Mouse (Mus musculus) right cerebral cortex, postnatal 4 days (tissue): ENCODE results near the gene Sf3b1.
A peak's percentile ranks its signal among the peaks of the same experiment; 100 is the strongest.
"Not testable (repeated sequence)": the region's sequence is repeated elsewhere in the genome, so short reads cannot be mapped to it uniquely, and the experiment has no call there.

ENCODE experiments used
- DNase-seq: peaks from one replicate; pipeline ENCODE4 v3.0.0-alpha.2; 2022

Sf3b1 gene

DNA sequence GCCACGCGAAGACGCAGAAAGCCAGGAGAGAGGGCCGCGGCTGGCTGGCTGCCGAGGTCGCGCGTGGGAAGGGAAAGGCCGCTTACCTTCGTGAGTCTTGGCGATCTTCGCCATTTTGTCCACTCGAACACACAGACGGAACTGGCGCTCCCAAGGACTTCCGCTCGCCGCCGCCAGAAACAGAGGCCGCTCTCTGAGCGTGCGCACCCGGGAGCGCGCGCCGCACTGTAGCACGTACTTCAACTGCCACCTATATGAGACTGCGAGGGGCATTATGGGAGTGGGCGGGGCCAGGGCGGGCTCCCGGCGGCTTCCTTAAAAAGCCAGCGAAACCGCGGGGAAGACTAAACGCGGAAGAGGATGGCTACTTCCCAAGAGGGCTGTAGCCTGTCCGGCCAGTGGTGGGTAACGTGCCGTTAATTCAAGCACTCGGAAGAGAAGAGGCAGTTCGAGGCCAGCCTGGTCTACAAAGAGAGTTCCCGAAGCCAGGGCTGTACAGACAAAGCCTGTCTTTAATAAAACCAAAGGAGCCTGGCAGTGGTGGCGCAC lies at the start of gene Sf3b1:
TSS of gene Sf3b1 (minus strand) at position 229 of the 549 bp plus-strand sequence.
- peak; percentile 94 for DNase-seq

DNA sequence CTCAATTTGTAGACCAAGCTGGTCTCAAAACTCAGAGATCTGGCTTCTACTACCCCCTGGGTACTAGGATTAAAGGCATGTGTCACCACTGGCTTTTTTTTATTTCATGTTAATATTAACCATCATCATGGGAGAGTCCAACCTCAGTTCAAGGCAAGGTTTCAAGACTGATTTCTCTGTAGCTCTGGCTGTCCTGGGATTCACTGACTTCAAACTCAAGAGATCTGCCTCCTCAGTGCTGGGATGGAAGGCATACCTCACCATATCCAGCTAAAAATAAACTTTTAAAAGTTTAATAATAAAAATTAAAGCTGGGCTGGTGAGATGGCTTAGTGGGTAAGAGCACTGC lies 49.1 kb upstream of the Sf3b1 start:
- no peak for DNase-seq

GRCm38 (mm10) chr1:55075652-55076394 lies 48.5 kb upstream of the Sf3b1 start:
- DNase-seq: no peak

GRCm38 (mm10) chr1:55074757-55075156 lies 47.5 kb upstream of the Sf3b1 start:
- no peak for DNase-seq

GRCm38 (mm10) chr1:55072328-55072727 lies 45.0 kb upstream of the Sf3b1 start:
- DNase-seq: not testable (repeated sequence)

- DNase-seq: no peak
Measured at GRCm38 (mm10) chr1:55061772-55062171, 34.5 kb upstream of the Sf3b1 start.

GRCm38 (mm10) chr1:55061099-55061498 lies 33.8 kb upstream of the Sf3b1 start:
- DNase-seq: no peak

DNA sequence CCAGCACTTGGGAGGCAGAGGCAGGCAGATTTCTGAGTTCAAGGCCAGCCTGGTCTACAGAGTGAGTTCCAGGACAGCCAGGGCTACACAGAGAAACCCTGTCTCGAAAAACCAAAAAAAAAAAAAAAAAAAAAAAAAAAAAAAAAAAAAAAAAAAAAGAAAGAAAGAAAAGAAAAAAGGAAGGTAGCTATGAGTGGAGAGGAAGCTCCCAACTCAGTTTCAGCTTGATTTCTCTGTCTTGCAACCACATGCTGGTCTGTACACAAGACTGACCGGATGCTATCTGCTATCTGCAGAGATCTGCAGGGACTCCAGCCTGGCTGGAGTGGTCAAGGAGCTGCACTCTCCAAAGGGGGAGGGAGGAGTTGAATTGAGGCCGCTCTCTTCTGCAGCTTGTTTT lies 31.1 kb upstream of the Sf3b1 start:
- not testable (repeated sequence) for DNase-seq

- DNase-seq: no peak
Measured at GRCm38 (mm10) chr1:55055322-55056115, 28.2 kb upstream of the Sf3b1 start.

DNA sequence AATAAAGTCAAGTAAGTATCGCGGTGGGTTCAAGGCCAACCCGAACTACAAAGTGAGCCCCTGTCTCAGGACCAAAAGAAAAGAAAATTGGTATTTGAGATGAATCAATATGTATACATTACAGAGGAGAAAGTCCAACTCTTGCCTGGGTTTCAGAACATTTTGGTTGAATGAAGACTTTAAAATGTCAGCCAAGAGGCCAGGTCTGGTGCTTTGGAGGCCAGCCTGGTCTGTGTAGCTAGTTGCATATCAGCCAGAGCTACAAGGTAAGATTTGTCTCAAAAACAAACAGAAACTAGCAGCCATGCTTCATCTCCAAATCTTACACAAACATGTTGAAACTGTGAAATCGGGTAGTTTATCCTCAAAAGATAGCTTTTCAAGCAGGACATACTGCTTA lies 26.3 kb upstream of the Sf3b1 start:
- DNase-seq: no peak

GRCm38 (mm10) chr1:55053005-55053404 lies 25.7 kb upstream of the Sf3b1 start:
- DNase-seq: no peak

DNA sequence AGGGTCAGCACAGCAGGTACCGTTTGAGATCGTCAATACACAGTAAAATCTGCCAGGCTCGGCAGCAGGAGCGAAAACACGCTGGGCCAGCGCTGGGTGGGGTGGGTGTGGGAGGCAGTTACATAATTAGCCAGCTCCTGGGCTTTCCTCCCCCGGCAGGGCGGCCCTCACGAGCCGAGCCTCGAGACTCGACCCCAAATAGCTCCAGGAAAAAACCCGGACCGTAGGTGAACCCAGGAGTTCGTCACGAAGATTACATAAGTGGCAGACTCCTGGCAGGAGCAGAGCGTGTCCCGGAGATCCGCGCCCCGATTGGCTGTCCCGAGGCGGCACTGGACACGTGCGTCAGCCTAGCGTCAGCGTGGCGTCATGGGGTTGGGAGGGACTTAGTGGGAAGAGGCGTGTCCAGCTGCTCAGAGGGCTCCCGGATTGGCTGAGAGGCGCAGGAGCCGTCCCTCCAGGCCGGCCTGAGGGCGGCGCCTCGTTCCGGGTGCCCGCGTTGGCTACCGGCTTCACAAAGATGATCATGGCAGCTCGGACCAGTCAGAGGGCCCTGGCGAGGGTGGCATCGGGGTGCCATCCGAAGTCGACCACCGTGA lies 25.2 kb upstream of the Sf3b1 start, which contains the start of gene Coq10b:
TSS of gene Coq10b (plus strand) at position 416 of the 599 bp plus-strand sequence.
- peak; percentile 95 for DNase-seq

DNA sequence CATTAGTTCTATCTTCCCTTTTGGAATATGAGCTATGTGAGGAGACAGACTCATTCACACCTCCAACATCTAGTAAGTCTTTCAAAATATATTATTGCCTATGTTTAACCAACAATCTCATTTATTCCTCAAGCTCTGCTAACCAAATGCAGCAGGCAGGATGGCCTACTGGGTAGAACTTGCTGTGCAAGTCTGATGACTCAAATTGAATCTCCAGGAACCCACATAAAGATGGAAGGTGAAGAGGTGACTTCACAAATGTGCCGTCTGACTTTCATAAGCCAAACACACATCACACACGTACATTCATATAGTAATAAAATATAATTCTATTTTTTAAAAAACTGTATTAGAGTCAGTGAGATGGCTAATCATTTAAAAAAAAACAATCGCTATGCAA lies 24.4 kb upstream of the Sf3b1 start:
- DNase-seq: no peak

DNA sequence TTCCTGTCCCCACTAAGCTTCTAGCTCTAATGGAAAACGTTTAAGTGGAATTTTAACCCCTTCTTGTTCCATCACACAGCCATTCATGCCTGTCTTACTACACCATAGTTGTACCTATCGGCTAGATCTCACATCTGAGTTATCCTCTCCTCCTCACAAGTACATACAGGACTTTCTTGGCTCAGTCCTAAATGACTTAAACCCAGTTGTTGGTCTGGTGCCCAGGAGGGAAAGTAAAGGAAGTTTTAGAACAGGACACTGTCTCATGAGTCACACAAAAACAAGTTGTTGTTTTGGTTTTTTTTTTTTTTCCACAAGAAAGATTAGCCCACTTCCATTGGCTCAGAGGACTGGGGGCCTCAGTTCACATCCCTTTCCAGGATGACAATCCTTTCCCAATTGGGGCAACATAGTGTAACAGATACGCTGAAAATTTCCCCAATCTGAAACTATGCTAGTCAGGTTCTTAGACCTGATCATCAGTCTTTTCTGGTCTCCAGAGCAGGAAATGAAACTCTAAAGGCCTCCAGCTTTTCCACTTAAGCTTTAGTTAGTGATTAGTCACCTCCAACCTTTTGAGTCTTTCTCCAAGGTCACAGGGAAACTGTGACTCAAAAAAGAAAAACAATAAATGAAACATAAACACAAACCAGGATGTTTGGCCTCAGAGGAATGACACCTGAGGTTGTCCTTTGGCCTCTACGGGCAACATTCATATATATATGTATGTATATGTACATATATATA lies 21.7 kb upstream of the Sf3b1 start:
- DNase-seq: no peak

- DNase-seq: no peak
Measured at GRCm38 (mm10) chr1:55043164-55043563, 15.9 kb upstream of the Sf3b1 start.

DNA sequence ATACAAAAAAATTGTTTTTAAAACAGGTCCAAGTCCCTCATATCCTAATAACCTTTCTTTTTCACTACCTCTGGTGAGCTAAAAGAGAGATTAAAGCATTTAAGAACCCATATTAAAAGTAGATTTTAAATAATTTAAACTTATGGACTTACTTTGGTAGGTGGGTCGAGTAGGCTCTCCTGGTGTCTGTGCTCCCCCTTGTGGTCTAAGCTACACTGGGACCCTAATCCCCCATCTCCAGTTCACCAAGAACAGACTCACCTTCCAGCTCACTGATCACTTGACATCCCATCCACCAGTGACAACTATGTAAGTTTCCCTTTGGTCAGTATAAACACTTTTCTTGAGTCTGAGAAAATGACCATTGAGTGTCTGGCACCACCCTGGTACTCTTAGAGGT lies 15.0 kb upstream of the Sf3b1 start:
- DNase-seq: no peak

GRCm38 (mm10) chr1:55041691-55042090 lies 14.4 kb upstream of the Sf3b1 start:
- no peak for DNase-seq

- no peak for DNase-seq
Measured at GRCm38 (mm10) chr1:55039944-55040343, 12.7 kb upstream of the Sf3b1 start.

DNA sequence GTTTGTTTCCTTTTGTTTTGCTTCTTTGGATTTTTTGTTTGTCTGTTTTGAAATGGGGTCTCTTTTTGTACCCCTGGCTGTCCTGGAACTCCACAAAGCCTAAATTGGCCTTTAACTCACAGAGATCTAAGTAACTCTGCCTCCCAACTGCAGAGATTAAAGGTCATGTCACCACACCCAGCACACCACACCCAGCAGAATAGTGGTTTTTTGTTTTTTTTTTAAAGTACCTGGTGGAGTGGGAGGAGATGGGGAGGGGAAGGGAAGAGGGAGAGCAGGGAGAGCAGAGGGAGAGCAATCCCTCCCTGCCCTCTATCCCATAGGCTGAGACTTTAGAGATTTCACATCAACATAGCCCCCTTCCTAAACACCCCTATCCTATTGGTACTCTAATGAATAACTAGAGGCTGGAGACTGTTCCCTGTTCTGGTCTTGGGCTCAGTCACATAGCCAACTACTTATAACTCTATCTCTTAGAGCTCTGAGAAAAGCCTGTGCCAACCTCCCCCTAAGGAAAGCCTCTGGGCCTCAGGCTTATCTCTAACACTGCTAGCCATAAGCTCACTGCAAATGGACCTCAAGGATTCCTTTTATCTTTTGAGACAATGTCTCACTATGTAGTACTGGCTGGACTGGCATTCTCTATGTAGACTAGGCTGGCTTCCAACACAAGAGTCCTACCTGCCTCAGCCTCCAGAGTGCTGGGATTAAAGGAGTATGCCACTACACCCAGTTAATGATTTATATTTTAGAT lies 3.9 kb upstream of the Sf3b1 start:
- DNase-seq: no peak

GRCm38 (mm10) chr1:55029446-55029845 lies 2.2 kb upstream of the Sf3b1 start:
- no peak for DNase-seq

DNA sequence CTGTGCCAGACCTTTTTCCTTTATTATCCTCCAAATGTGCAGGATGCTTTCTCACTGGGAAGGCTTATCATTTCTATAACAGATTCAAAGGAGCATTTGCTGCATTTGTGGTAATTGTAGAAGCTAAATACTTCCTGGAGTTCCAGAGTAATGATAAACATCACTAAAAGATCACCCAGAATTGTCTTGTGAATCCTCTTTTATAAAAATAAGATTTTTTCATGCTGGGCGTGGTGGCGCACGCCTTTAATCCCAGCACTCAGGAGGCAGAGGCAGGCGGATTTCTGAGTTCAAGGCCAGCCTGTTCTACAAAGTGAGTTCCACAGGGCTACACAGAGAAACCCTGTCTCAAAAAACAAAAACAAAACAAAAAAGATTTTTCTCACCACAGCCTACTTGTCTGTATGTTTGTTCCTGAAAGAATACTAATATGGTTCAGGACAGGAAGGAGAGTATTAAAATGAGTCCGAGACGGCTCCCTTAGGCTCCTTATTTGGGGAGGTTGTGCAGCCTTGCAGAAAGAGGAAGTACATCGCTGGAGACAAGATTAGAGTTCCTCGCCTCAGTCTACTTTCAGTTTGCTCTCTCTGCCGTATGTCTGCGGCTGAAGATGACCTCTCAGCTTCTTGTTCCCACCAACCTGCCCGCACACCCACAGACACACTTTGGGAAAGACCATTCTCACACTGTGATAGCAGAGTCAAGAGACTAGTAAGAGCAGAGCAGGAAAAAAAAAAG lies 1.4 kb upstream of the Sf3b1 start:
- no peak for DNase-seq
